Mouse (Mus musculus): ENCODE measurements around the gene Morc2b.

DNA sequence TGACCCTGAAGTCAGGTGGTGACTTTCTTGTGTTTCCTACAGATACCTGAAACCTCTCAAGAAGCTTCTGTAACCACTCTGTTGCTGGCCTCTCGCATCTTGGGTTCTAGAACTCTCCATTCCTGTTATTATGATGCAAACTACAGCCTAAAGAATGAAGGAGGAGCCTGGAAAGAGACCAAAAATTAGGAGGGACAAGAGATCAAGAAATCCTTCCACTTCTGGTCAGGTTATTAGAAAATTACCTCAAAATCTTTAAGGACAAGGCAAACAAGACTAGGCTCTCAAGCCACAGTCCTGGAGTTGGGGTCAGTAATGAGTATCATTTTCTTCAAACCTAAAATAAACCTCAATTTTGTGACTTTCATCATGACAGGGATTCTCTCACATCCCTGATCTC, 71.5 kb downstream of the Morc2b start, which contains the start of gene 4921501E09Rik:
- no peak for TF ChIP-seq POLR2A (IDR thresholded peaks at IDR 0.05; ENCODE audit: insufficient read depth, low read depth, low read length)
- no peak for TF ChIP-seq CTCF (IDR thresholded peaks at IDR 0.05; ENCODE audit: insufficient read depth, low read depth, low read length)

All from olfactory bulb, adult 2 months (tissue).